Mouse (Mus musculus): ENCODE measurements around the gene Gprc5a.

GRCm38 (mm10) chr6:135068221-135068620 lies 2.8 kb downstream of the Gprc5a start:
- TF ChIP-seq CTCF (IDR thresholded peaks at IDR 0.05; ENCODE audit: borderline replicate concordance, insufficient read depth, low read depth, low read length) (no peak), POLR2A (IDR thresholded peaks at IDR 0.05; ENCODE audit: borderline replicate concordance, insufficient read depth, low read length) (no peak)
